Mouse (Mus musculus) testis, adult 2 months (tissue): Measurements from ENCODE around the gene Nt5c. TPM values are rescaled to one million over a fixed set of nuclear protein-coding genes. Genes with fewer than 3 reads are reported as not detected.
A peak's percentile ranks its signal among the peaks of the same experiment; 100 is the strongest.

Experiments used
- H3K27ac ChIP-seq: fragments of 200-500 bp; 2 replicates; pipeline ENCODE4 v1.5.1; 2012; ENCODE audit warnings: low read depth, low read length; ENCODE audit not compliant: control insufficient read depth, insufficient read depth
- H3K27me3 ChIP-seq: fragments of 200-500 bp; 2 replicates; pipeline ENCODE4 v1.6.1; 2012; ENCODE audit warnings: mild to moderate bottlenecking, low read length, moderate library complexity; ENCODE audit not compliant: control insufficient read depth, insufficient read depth
- H3K36me3 ChIP-seq: fragments of 200-500 bp; 2 replicates; pipeline ENCODE4 v1.6.1; 2012; ENCODE audit warnings: mild to moderate bottlenecking, low read length; ENCODE audit not compliant: control insufficient read depth, insufficient read depth
- H3K4me1 ChIP-seq: fragments of 200-500 bp; 2 replicates; pipeline ENCODE4 v1.6.1; 2012; ENCODE audit warnings: low read length; ENCODE audit not compliant: control insufficient read depth, insufficient read depth
- H3K4me3 ChIP-seq: fragments of 200-500 bp; 2 replicates; pipeline ENCODE4 v1.5.1; 2012; ENCODE audit warnings: low read depth, mild to moderate bottlenecking, low read length, moderate library complexity, mixed read lengths; ENCODE audit not compliant: control insufficient read depth
- CTCF ChIP-seq: fragments of 200-500 bp; IDR thresholded peaks from 2 replicates; pipeline ENCODE4 v1.5.1; 2012; ENCODE audit warnings: low read depth, mild to moderate bottlenecking, inconsistent platforms, low read length, moderate library complexity; ENCODE audit not compliant: control insufficient read depth, insufficient read depth, insufficient replicate concordance
- POLR2A ChIP-seq: fragments of 200-500 bp; IDR thresholded peaks from 2 replicates; pipeline ENCODE4 v1.6.1; 2012; ENCODE audit warnings: low read depth, mild to moderate bottlenecking, inconsistent platforms, low read length, moderate library complexity; ENCODE audit not compliant: control insufficient read depth
- polyA plus RNA-seq: library from polyadenylated mRNA; depleted of rRNA; stranded (reverse); fragments of >200 nt; gene quantifications from 2 replicates; pipeline ENCODE4 v1.2.3, GENCODE M21; 2012

Gene Nt5c
- polyA plus RNA-seq, 1 experiment: 34.0 TPM

GRCm38 (mm10) chr11:115452281-115452860 lies 39.3 kb downstream of the Nt5c start:
- Histone ChIP-seq H3K36me3 (no peaks in the 10 kb centered on the region), H3K4me1 (peaks cover 2% of the 10 kb centered on the region)
- TF ChIP-seq POLR2A: no peak
- no peak for TF ChIP-seq CTCF

GRCm38 (mm10) chr11:115451781-115452241 lies 39.9 kb downstream of the Nt5c start:
- no peak overlapping the region for H3K27ac ChIP-seq
- TF ChIP-seq CTCF (no peak), POLR2A (no peak)
- H3K27me3 ChIP-seq: no peaks in the 10 kb centered on the region
- H3K4me1 ChIP-seq: peaks cover 2% of the 10 kb centered on the region
- no peak overlapping the region for H3K4me3 ChIP-seq
- H3K36me3 ChIP-seq: no peaks in the 10 kb centered on the region

More at GRCm38 (mm10) chr11:115452281-115452860, 39.3 kb downstream of the Nt5c start:
- no peaks in the 10 kb centered on the region for H3K27me3 ChIP-seq
- H3K4me3 ChIP-seq: no peak overlapping the region
- no peak overlapping the region for H3K27ac ChIP-seq

GRCm38 (mm10) chr11:115450176-115450575 lies 41.5 kb downstream of the Nt5c start:
- Histone ChIP-seq H3K27ac (no peak overlapping the region), H3K36me3 (no peaks in the 10 kb centered on the region), H3K27me3 (no peaks in the 10 kb centered on the region), H3K4me3 (no peak overlapping the region), H3K4me1 (peaks cover 5% of the 10 kb centered on the region)
- no peak for TF ChIP-seq CTCF
- TF ChIP-seq POLR2A: no peak

- no peak for TF ChIP-seq POLR2A
- H3K36me3 ChIP-seq: no peaks in the 10 kb centered on the region
- H3K4me3 ChIP-seq: no peak overlapping the region
- no peaks in the 10 kb centered on the region for H3K27me3 ChIP-seq
- H3K27ac ChIP-seq: no peak overlapping the region
- H3K4me1 ChIP-seq: peaks cover 5% of the 10 kb centered on the region
Measured at GRCm38 (mm10) chr11:115448998-115449397, 42.7 kb downstream of the Nt5c start.

- TF ChIP-seq POLR2A (no peak), CTCF (no peak)
- Histone ChIP-seq H3K4me1 (peaks cover 5% of the 10 kb centered on the region), H3K27ac (no peak overlapping the region), H3K4me3 (no peak overlapping the region), H3K36me3 (no peaks in the 10 kb centered on the region), H3K27me3 (no peaks in the 10 kb centered on the region)
Measured at GRCm38 (mm10) chr11:115448075-115448474, 43.6 kb downstream of the Nt5c start.

GRCm38 (mm10) chr11:115447321-115447885 lies 44.3 kb downstream of the Nt5c start:
- no peak for TF ChIP-seq POLR2A
- TF ChIP-seq CTCF: no peak
- Histone ChIP-seq H3K27me3 (no peaks in the 10 kb centered on the region), H3K27ac (no peak overlapping the region), H3K36me3 (no peaks in the 10 kb centered on the region), H3K4me1 (peaks cover 5% of the 10 kb centered on the region), H3K4me3 (no peak overlapping the region)

- peaks cover 5% of the 10 kb centered on the region for H3K4me1 ChIP-seq
- no peaks in the 10 kb centered on the region for H3K36me3 ChIP-seq
- H3K27me3 ChIP-seq: no peaks in the 10 kb centered on the region
- TF ChIP-seq POLR2A (no peak), CTCF (no peak)
- peak overlapping the region; percentile 65 for H3K27ac ChIP-seq
- H3K4me3 ChIP-seq: no peak overlapping the region
Measured at GRCm38 (mm10) chr11:115446906-115447305, 44.8 kb downstream of the Nt5c start.
